In the genomic region with DNA sequence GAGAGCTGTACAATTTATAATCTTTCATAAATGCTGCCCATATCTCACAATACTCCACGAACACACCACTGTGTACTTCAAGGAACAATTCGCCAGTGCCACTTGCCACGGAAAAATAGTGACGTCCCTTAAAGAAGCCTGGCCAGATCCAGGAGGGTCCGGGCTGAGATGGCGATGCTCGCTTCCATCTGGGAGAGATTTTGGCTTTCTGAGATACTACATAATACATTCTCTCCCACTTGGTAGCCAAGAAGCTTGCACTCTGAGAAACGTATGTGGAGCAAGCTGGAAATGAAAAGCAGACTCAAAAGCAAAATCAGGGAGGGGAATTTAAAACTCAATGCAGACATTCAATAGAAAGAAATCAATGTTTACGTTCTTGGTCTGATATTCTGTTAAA, we compare ENCODE assay signal across 14 mouse cellular contexts.
A peak's percentile ranks its signal among the peaks of the same experiment; 100 is the strongest.
DNase-seq lines count a peak whose midpoint lies in the region; ATAC-seq and TF ChIP-seq lines count a peak whose summit lies in the region.
"Had no signal": no experiment of that assay in that cellular context is flagged by ENCODE, and none has a peak within 500 bp of the region (broad histone marks: within the 10 kb centered on the region; RNA-seq: fewer than 3 reads in every experiment).

No protein-coding gene starts in this region.

- DNase-seq in gastrocnemius, adult 2 months, result no peak
- DNase-seq in gastrocnemius, postnatal 14 days, result no peak
- DNase-seq in limb, embryonic 14.5 days (ENCODE audit: low spot score), result no peak
- DNase-seq in limb, embryonic 10.5 days (ENCODE audit: low spot score), result no peak
- no peak for DNase-seq in MN1 (ENCODE audit: low spot score)
- DNase-seq in left cerebral cortex, adult 9 months (ENCODE audit: low spot score in 2 of 2), result no peak
- DNase-seq: cerebellum, adult 11-12 months; gastrocnemius, postnatal 36 days; heart, postnatal 36 days; right cerebral cortex, adult 18-20 months had no signal

- TF ChIP-seq POLR2A in limb, embryonic 14.5 days (IDR thresholded peaks at IDR 0.05; ENCODE audit: borderline replicate concordance, extremely low read depth, insufficient read depth, insufficient read length), result no peak

- 58% methylated on average over 9 of the region's 9 CpGs for WGBS in limb, embryonic 14.5 days
- 82% methylated on average over 9 of the region's 9 CpGs for WGBS in limb, embryonic 10.5 days
- WGBS in embryonic facial prominence, embryonic 13.5 days, result 23% methylated on average over 9 of the region's 9 CpGs
- WGBS in liver, embryonic 16.5 days (ENCODE audit: insufficient replicate concordance), result 69% methylated on average over 9 of the region's 9 CpGs

- no peak overlapping the region for H3K4me2 ChIP-seq in limb, embryonic 14.5 days (replicated peaks; ENCODE audit: low read depth, low read length, severe bottlenecking)
- H3K4me2 ChIP-seq in embryonic facial prominence, embryonic 13.5 days, result peak overlapping the region; percentile 44
- no peak overlapping the region for H3K4me2 ChIP-seq in liver, embryonic 16.5 days (ENCODE audit: low read depth, low read length)
- H3K4me2 ChIP-seq: forebrain, embryonic 12.5 days had no signal

- peaks cover 24% of the 10 kb centered on the region for H3K4me1 ChIP-seq in limb, embryonic 14.5 days (ENCODE audit: control insufficient read depth, insufficient read depth, low read length)
- H3K4me1 ChIP-seq in limb, embryonic 10.5 days, result peaks cover 22% of the 10 kb centered on the region
- peaks cover 42% of the 10 kb centered on the region for H3K4me1 ChIP-seq in embryonic facial prominence, embryonic 13.5 days
- H3K4me1 ChIP-seq in liver, embryonic 16.5 days (ENCODE audit: control insufficient read depth, low read depth, low read length), result no peaks in the 10 kb centered on the region

- intact Hi-C loops in gastrocnemius, adult 2 months (cut with DNase I), result no loop called here
- intact Hi-C loops in gastrocnemius, postnatal 14 days (cut with DNase I; ENCODE audit: low total_unique reads), result no loop called here

- H3K9ac ChIP-seq in limb, embryonic 14.5 days (ENCODE audit: low read depth, low read length, severe bottlenecking), result no peak overlapping the region
- 0 out of 2 replicates have a peak overlapping the region, but pooled peaks have one; percentile 32 for H3K9ac ChIP-seq in embryonic facial prominence, embryonic 13.5 days
- H3K9ac ChIP-seq in liver, embryonic 16.5 days (ENCODE audit: low read depth, low read length), result no peak overlapping the region
- H3K9ac ChIP-seq: forebrain, embryonic 12.5 days had no signal

- H3K9me3 ChIP-seq in limb, embryonic 14.5 days (ENCODE audit: control insufficient read depth, low read length), result no peaks in the 10 kb centered on the region
- H3K9me3 ChIP-seq in limb, embryonic 10.5 days (replicated peaks), result no peaks in the 10 kb centered on the region
- H3K9me3 ChIP-seq in embryonic facial prominence, embryonic 13.5 days, result no peaks in the 10 kb centered on the region
- no peaks in the 10 kb centered on the region for H3K9me3 ChIP-seq in liver, embryonic 16.5 days (replicated peaks; ENCODE audit: control insufficient read depth, low read length)
- H3K9me3 ChIP-seq: forebrain, embryonic 12.5 days had no signal

- H3K4me3 ChIP-seq in gastrocnemius, adult 2 months, result peak overlapping the region; percentile 15; the same call in 1 of the 2 replicates
- no peak overlapping the region for H3K4me3 ChIP-seq in limb, embryonic 14.5 days (replicated peaks; ENCODE audit: low read length)
- H3K4me3 ChIP-seq in limb, embryonic 10.5 days, result no peak overlapping the region
- no peak overlapping the region for H3K4me3 ChIP-seq in embryonic facial prominence, embryonic 13.5 days
- no peak overlapping the region for H3K4me3 ChIP-seq in liver, embryonic 16.5 days (ENCODE audit: low read depth, low read length)
- H3K4me3 ChIP-seq: forebrain, embryonic 12.5 days had no signal

- ATAC-seq in limb, embryonic 14.5 days (ENCODE audit: low FRiP score, low read depth), result no peak
- ATAC-seq in embryonic facial prominence, embryonic 13.5 days (ENCODE audit: insufficient number of reproducible peaks, insufficient read depth, low FRiP score, low TSS enrichment, low read depth), result no peak
- no peak for ATAC-seq in liver, embryonic 16.5 days (ENCODE audit: low read depth)
- ATAC-seq: inflammation-experienced regulatory T-cells, adult 6 months had no signal

- H3K36me3 ChIP-seq in limb, embryonic 14.5 days (ENCODE audit: control insufficient read depth, insufficient read depth, low read length), result no peaks in the 10 kb centered on the region
- H3K36me3 ChIP-seq in limb, embryonic 10.5 days, result no peaks in the 10 kb centered on the region
- H3K36me3 ChIP-seq in embryonic facial prominence, embryonic 13.5 days, result 0 out of 2 replicates have a peak, but pooled peaks cover 6% of the 10 kb centered on the region
- no peaks in the 10 kb centered on the region for H3K36me3 ChIP-seq in liver, embryonic 16.5 days (ENCODE audit: control insufficient read depth, insufficient read depth)
- H3K36me3 ChIP-seq: forebrain, embryonic 12.5 days had no signal

- no peaks in the 10 kb centered on the region for H3K27me3 ChIP-seq in limb, embryonic 14.5 days (ENCODE audit: control insufficient read depth, insufficient read depth, low read length)
- H3K27me3 ChIP-seq in limb, embryonic 10.5 days (ENCODE audit: low read depth, poor library complexity, severe bottlenecking), result no peaks in the 10 kb centered on the region
- H3K27me3 ChIP-seq in embryonic facial prominence, embryonic 13.5 days, result no peaks in the 10 kb centered on the region
- H3K27me3 ChIP-seq in liver, embryonic 16.5 days (ENCODE audit: control insufficient read depth, insufficient read depth, low read depth, low read length), result no peaks in the 10 kb centered on the region
- H3K27me3 ChIP-seq: forebrain, embryonic 12.5 days had no signal

- TF ChIP-seq CTCF in gastrocnemius, adult 2 months (IDR thresholded peaks at IDR 0.05), result no peak

- peak overlapping the region; percentile 63 for H3K27ac ChIP-seq in gastrocnemius, adult 2 months
- H3K27ac ChIP-seq in limb, embryonic 14.5 days (replicated peaks; ENCODE audit: low read depth, low read length), result peak overlapping the region; percentile 53; the same call in 1 of the 2 replicates
- no peak overlapping the region for H3K27ac ChIP-seq in limb, embryonic 10.5 days
- peak overlapping the region; percentile 88 for H3K27ac ChIP-seq in embryonic facial prominence, embryonic 13.5 days
- H3K27ac ChIP-seq in liver, embryonic 16.5 days (ENCODE audit: low read length), result peak overlapping the region; percentile 63
- H3K27ac ChIP-seq: forebrain, embryonic 12.5 days had no signal
